Mouse (Mus musculus) hindbrain, embryonic 15.5 days (tissue): Measurements from ENCODE around the gene Foxp1. TPM values are rescaled to one million over a fixed set of nuclear protein-coding genes. Genes with fewer than 3 reads are reported as not detected.

Source experiments
- ATAC-seq: fragments of 200-750 bp; cut with Nextera tagmentation; 2 replicates; pipeline ENCODE4 v1.8.0; 2017; ENCODE audit warnings: low read depth, moderate number of reproducible peaks, moderate TSS enrichment; ENCODE audit not compliant: low FRiP score
- H3K27ac ChIP-seq: fragments of 300-500 bp; sonication (generic); replicated peaks from 2 replicates; pipeline ENCODE4 v1.5.1; 2015; ENCODE audit warnings: mild to moderate bottlenecking, inconsistent platforms
- H3K27me3 ChIP-seq: fragments of 300-500 bp; sonication (generic); 2 replicates; pipeline ENCODE4 v1.6.1; 2015; ENCODE audit warnings: control low read depth, inconsistent platforms
- H3K36me3 ChIP-seq: fragments of 300-500 bp; sonication (generic); 2 replicates; pipeline ENCODE4 v1.6.1; 2015; ENCODE audit warnings: control low read depth, inconsistent platforms
- H3K4me1 ChIP-seq: fragments of 300-500 bp; sonication (generic); replicated peaks from 2 replicates; pipeline ENCODE4 v1.6.1; 2015; ENCODE audit warnings: control low read depth, inconsistent platforms
- H3K4me2 ChIP-seq: fragments of 300-500 bp; sonication (generic); 2 replicates; pipeline ENCODE4 v1.6.1; 2015; ENCODE audit warnings: moderate library complexity, mild to moderate bottlenecking, inconsistent platforms
- H3K4me3 ChIP-seq: fragments of 300-500 bp; sonication (generic); 2 replicates; pipeline ENCODE4 v1.5.1; 2015; ENCODE audit warnings: mild to moderate bottlenecking, inconsistent platforms
- H3K9ac ChIP-seq: fragments of 300-500 bp; sonication (generic); 2 replicates; pipeline ENCODE4 v1.6.1; 2015; ENCODE audit warnings: inconsistent platforms
- H3K9me3 ChIP-seq: fragments of 300-500 bp; sonication (generic); 2 replicates; pipeline ENCODE4 v1.6.1; 2016; ENCODE audit warnings: control low read depth, inconsistent platforms
- WGBS: fragments of 180-500 bp; shearing (Covaris S2); methylation state at CpG from one replicate; pipeline ENCODE4 v1.1.7; 2015; 5-methylcytosine and 5-hydroxymethylcytosine counted together
- polyA plus RNA-seq: library from polyadenylated mRNA; unstranded; fragments of >200 nt; fragmentation: Nextera tagmentation; extraction: Ambion mirVana; gene quantifications from 2 replicates; pipeline ENCODE4 v1.2.1, GENCODE M21; 2015

Foxp1 gene
- polyA plus RNA-seq, 1 experiment from 2014 or later: 74.2 TPM

DNA sequence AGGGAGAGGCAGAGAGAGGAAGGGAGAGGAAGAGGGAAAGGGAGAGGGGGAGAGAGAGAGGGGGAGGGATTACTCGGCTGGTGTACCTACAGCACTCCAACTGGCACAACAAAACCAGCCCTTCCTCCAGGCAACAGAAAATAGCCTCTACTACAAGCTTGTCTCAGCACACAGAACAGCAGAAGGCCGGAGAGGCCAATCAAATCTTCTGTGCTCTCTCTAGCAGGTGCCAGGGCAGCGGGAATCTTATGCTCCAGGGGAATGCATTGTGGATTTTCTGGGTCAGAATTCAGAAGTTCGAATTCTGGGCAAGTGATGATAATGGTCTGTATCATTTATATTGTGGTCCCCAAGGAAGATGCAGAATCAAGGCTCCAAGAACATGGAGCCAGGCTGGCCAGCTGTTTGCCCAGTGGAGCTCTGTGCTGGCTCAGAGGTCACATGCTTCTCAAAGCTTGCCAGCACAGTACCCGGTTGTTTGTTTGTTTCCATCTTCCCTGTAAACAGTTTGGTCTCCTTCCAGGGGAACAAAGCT, 11.8 kb upstream of the Foxp1 start:
- Histone ChIP-seq H3K27me3 (no peaks in the 10 kb centered on the region), H3K4me2 (no peak overlapping the region), H3K27ac (no peak overlapping the region), H3K9ac (no peak overlapping the region), H3K9me3 (no peaks in the 10 kb centered on the region), H3K36me3 (no peaks in the 10 kb centered on the region), H3K4me1 (no peaks in the 10 kb centered on the region), H3K4me3 (no peak overlapping the region)
- 51% methylated on average over 5 of the region's 5 CpGs for WGBS
- no peak for ATAC-seq

DNA sequence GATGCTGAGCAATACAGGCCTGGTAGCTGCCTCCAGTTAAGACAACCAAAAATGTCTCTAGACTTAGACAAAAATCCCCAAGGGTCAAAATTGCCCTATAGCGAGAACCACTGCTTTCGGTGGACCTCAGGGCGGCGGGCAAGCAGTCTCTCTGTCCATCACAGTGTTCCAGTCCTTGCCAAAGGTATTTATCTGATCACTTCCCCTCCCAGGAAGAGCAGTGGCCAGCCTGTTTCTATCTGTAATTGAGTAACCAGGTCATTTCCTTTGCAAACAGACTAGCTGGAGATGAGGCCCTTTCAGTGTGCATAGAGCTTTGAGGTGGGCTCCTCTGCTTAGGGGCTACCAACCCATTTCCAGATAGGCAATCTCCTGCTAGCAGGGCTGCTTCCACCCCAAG, 9.9 kb upstream of the Foxp1 start:
- Histone ChIP-seq H3K4me2 (no peak overlapping the region), H3K9ac (no peak overlapping the region), H3K4me1 (no peaks in the 10 kb centered on the region), H3K36me3 (0 out of 2 replicates have a peak, but pooled peaks cover under 1% of the 10 kb centered on the region), H3K27me3 (no peaks in the 10 kb centered on the region), H3K27ac (no peak overlapping the region), H3K4me3 (no peak overlapping the region), H3K9me3 (no peaks in the 10 kb centered on the region)
- WGBS: 94% methylated on average over 4 of the region's 4 CpGs
- no peak for ATAC-seq

DNA sequence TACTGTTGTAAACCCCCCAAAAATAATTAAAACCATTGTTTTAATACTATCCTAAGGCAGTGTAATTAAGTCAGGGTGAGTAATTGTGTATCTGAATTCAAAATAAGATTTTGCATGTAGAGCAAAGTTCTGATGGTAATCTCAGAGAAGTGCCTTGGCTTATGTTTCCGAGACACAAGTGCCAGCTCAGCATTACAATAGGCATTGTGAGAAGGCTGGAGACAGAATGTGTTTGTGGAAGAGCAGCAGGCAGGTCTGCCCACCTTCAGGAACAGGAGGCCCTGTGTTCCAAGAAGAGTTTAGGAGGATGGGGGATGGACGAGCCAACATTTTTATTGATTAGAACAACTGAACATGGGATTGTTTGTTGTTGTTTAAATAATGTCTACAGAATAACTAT, 6.5 kb upstream of the Foxp1 start:
- WGBS: 74% methylated on average over 2 of the region's 2 CpGs
- Histone ChIP-seq H3K27me3 (no peaks in the 10 kb centered on the region), H3K4me2 (no peak overlapping the region), H3K9me3 (no peaks in the 10 kb centered on the region), H3K9ac (no peak overlapping the region), H3K4me3 (no peak overlapping the region), H3K27ac (no peak overlapping the region), H3K36me3 (0 out of 2 replicates have a peak, but pooled peaks cover 3% of the 10 kb centered on the region), H3K4me1 (peaks cover 2% of the 10 kb centered on the region; the same call in 1 of the 2 replicates)
- ATAC-seq: no peak

DNA sequence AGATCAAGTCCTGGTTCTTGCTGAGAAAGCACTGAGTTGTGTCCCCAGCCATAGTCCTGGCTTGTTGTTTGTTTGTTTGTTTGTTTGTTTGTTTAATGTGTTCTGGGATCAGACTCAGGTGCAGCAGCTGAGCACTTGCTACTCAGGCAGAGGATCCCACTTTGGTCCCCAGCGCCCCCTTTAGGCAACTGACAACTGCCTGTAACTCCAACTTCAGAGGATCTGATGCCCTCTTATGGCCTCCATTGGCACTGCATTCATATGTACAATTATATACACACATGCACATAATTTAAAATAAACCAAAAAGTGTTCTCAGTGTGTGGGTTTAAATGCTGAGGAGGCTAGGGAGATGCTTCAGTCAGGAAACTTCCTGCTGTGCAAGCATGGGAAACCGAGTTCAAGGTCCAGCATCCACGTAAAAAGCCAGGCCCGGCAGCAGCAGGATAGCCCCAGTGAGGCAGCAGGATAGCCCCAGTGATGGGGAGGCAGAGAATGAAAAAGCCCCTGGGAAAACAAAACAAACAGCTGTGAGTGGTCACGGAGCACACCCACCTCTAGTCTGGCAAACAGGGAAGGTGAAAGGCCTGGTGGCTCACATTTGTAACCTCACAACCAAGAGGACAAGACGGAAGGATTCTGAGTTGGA, 5.1 kb upstream of the Foxp1 start:
- Histone ChIP-seq H3K4me1 (peaks cover 9% of the 10 kb centered on the region; the same call in 1 of the 2 replicates), H3K27me3 (no peaks in the 10 kb centered on the region), H3K36me3 (0 out of 2 replicates have a peak, but pooled peaks cover 3% of the 10 kb centered on the region), H3K4me3 (no peak overlapping the region), H3K4me2 (no peak overlapping the region), H3K9me3 (no peaks in the 10 kb centered on the region), H3K9ac (no peak overlapping the region), H3K27ac (no peak overlapping the region)
- 94% methylated on average over 6 of the region's 6 CpGs for WGBS
- no peak for ATAC-seq

DNA sequence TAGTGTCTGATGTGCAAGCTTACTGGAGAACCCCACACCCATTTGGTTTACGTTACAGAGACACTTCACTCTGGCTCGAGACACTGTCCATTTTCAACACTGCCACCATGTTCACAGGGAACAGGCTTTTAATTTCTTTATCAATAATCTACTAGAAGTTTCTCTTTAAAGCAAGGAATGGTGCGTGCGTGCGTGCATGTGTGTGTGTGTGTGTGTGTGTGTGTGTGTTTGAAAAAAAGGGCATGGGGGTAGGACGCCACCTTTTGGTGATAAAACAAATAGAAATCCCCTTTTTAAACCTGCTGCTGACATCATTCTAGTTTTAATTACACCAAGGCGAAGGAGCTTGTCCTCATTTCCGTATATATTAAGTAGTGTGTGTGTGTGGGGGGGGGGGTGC, 2.8 kb upstream of the Foxp1 start:
- H3K4me2 ChIP-seq: peak overlapping the region; percentile 24; the same call in 1 of the 2 replicates
- H3K9ac ChIP-seq: no peak overlapping the region
- 0 out of 2 replicates have a peak, but pooled peaks cover 3% of the 10 kb centered on the region for H3K36me3 ChIP-seq
- H3K4me1 ChIP-seq: peaks cover 27% of the 10 kb centered on the region
- no peaks in the 10 kb centered on the region for H3K27me3 ChIP-seq
- no peak overlapping the region for H3K4me3 ChIP-seq
- ATAC-seq: no peak
- 47% methylated on average over 8 of the region's 8 CpGs for WGBS
- no peak overlapping the region for H3K27ac ChIP-seq
- H3K9me3 ChIP-seq: no peaks in the 10 kb centered on the region

DNA sequence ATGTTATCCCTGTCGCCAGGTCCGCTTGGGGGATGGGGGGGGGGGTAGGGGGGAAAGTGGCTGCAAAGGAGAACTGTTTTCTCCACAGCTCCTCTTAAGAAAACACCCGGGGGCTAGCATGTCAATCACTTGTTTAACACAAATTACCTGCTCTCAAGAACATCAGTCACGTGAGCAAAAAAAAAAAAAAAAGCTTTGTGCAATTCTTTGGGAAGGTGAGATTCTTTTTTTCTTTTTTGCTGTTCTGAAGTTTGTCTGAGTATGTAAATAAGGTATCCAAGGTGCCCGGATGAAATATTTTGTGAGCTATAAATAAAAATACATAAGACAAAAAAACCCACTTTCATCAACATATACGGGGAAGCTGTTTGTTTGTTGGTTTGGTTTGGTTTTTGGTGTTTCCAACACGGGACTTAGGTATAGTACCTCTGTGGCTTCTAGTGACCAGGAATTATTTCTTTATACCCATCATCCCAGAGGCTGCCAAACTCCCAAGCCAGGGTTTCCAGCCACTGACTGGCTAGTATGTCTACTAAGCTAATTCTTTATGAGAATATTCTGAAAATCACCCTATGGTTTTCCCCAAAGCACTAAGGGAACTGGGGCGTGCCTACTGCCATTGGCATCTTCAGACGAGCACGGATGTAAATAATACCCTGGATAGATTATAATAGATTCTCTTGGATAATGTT, 1.3 kb upstream of the Foxp1 start:
- ATAC-seq: no peak
- Histone ChIP-seq H3K9ac (peak overlapping the region; percentile 91), H3K4me3 (peak overlapping the region; percentile 94), H3K36me3 (0 out of 2 replicates have a peak, but pooled peaks cover 3% of the 10 kb centered on the region), H3K4me2 (peak overlapping the region; percentile 99), H3K27me3 (no peaks in the 10 kb centered on the region), H3K9me3 (no peaks in the 10 kb centered on the region), H3K27ac (peak overlapping the region; percentile 100), H3K4me1 (peaks cover 34% of the 10 kb centered on the region)
- WGBS: 24% methylated on average over 10 of the region's 10 CpGs

DNA sequence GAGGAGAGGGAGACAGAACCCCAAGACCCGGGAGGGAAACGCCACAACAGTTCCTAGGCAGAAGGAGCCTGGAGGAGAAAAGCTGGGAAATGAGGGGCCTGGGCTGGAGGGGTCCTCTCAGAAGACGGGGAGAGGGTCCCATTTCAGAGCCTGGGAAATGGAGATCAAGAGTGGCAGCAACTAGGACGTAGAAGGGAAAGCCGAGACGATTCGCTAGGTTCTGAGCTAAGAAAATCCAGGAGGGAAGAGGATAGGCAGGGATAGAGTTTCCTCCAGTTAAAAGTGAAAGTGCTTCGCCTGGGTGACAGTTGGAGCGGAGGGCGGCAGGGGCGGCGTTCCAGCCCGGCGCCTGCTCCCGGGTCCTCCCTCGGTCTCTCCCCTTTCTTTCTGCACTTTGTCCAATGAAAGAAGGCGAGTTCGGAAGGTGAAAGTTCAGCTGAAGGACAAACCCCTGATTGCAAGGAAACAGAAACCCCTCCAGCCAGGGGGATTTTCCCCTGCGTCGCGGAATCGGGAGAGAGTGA, 650 bp upstream of the Foxp1 start:
- WGBS: under 1% methylated on average over 22 of the region's 22 CpGs
- Histone ChIP-seq H3K27me3 (no peaks in the 10 kb centered on the region), H3K27ac (peak overlapping the region; percentile 100), H3K4me1 (peaks cover 34% of the 10 kb centered on the region), H3K9ac (peak overlapping the region; percentile 91), H3K4me2 (peak overlapping the region; percentile 99), H3K9me3 (no peaks in the 10 kb centered on the region), H3K4me3 (peak overlapping the region; percentile 94), H3K36me3 (0 out of 2 replicates have a peak, but pooled peaks cover 3% of the 10 kb centered on the region)
- ATAC-seq: peak; percentile 55

DNA sequence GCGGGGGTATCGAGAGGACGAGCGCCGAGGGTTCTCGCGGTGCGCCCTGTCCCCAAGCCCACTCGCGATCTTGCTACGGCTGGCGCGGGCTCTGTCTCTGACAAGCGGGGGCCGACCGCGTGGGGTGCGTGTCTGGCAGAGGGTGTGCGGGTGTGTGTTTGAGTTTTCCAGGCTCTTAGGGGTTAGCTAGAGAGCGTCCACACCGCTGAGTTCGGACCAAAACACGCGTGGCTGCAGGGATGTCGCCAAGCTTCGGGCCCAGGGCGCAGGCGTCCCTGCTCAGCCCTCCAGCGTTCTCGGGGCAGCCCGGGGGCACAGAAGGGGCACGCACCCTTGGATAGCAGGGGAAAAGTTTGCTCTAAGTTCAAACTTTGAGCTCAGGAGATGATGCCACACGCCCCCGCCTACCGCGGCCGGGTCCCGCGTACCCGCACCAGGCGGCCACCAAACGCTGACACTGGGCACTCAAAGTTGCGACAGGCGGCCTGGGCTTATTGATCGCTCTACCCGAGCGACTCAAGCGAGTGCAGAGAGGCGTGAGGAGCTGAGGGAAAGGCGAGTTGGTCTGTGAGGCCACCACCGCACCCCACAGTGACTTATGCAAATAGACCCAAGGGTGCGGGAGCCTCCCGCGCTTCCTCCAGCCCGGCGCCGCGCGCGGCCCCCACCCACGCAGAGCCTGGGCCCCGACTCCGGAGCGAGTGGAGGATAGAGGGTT, 721 bp downstream of the Foxp1 start:
- H3K4me1 ChIP-seq: peaks cover 34% of the 10 kb centered on the region
- WGBS: under 1% methylated on average over 64 of the region's 64 CpGs
- ATAC-seq: peak; percentile 55
- H3K27ac ChIP-seq: peak overlapping the region; percentile 100
- peak overlapping the region; percentile 94 for H3K4me3 ChIP-seq
- peak overlapping the region; percentile 91 for H3K9ac ChIP-seq
- no peaks in the 10 kb centered on the region for H3K36me3 ChIP-seq
- peak overlapping the region; percentile 99 for H3K4me2 ChIP-seq
- no peaks in the 10 kb centered on the region for H3K27me3 ChIP-seq
- no peaks in the 10 kb centered on the region for H3K9me3 ChIP-seq

DNA sequence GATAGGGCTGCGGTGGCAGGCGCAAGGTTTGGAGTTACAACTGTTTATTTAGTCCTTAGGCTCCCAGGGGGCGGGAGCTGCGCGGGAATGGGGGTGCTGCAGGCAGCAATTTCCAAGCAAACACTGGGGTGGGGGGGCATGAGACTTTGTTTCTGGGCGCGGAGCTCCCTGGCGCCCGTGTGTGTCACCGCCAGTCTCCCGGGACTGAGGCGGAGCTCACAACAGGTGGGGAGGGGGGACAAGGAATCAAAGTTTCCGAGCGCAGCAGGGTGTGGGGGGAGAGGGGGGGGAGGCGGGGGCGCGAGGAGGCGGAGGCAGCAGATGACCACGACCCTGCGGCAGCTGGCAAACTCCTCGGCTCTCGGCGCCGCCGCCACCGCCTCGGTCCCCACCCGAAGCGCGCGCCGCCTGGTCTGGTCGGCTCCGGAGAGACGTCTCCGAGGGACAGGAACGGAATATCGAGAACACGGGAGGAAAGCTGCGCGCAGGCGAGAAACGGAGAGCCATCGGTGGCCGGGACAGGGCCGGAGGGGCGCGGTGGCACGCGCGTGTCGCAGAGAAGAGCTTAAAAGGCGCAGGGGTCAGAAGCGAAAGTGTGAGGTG, 1.4 kb downstream of the Foxp1 start:
- peak; percentile 49 for ATAC-seq
- whole genome bisulfite sequencing: 1% methylated on average over 53 of the region's 54 CpGs
- Histone ChIP-seq H3K4me1 (peaks cover 34% of the 10 kb centered on the region), H3K9ac (peak overlapping the region; percentile 91), H3K4me2 (peak overlapping the region; percentile 99), H3K36me3 (no peaks in the 10 kb centered on the region), H3K9me3 (no peaks in the 10 kb centered on the region), H3K27ac (peak overlapping the region; percentile 100), H3K4me3 (peak overlapping the region; percentile 94), H3K27me3 (no peaks in the 10 kb centered on the region)

DNA sequence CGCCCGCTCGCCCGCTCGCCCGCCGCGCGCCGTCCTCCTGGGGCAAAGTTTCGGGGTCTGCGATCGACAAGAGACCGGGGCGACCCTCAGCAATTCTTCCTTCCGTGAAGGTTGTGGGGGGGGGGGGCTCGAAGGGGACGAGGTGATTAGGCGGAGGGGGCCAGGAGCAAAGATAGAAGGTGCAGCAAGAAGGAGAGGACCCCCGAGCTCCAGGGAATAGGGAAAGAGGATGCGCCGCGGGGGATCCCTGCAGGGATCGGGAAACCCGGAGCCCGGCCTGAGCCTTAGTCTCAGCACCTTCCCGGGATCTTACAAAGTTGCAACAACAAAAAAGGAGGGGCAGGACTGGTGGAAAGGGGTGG, 1.9 kb downstream of the Foxp1 start:
- peak overlapping the region; percentile 94 for H3K4me3 ChIP-seq
- H3K4me2 ChIP-seq: peak overlapping the region; percentile 99
- WGBS: 2% methylated on average over 14 of the region's 27 CpGs
- H3K9me3 ChIP-seq: no peaks in the 10 kb centered on the region
- H3K4me1 ChIP-seq: peaks cover 34% of the 10 kb centered on the region
- H3K27ac ChIP-seq: peak overlapping the region; percentile 100
- ATAC-seq: no peak; the same call in 1 of the 2 replicates
- H3K27me3 ChIP-seq: no peaks in the 10 kb centered on the region
- peak overlapping the region; percentile 91 for H3K9ac ChIP-seq
- no peaks in the 10 kb centered on the region for H3K36me3 ChIP-seq
